Mouse (Mus musculus): ENCODE results near the gene Cyth2.

- TF ChIP-seq POLR2A (IDR thresholded peaks at IDR 0.05; ENCODE audit: borderline replicate concordance, low read depth, low read length) (no peak), CTCF (IDR thresholded peaks at IDR 0.05; ENCODE audit: low read depth, low read length) (no peak)
Measured at GRCm38 (mm10) chr7:45819843-45820242, 5.5 kb upstream of the Cyth2 start.
